Mouse (Mus musculus) testis, adult 2 months (tissue): Measurements from ENCODE around the gene Gpank1.

Experiments used
- CTCF ChIP-seq: fragments of 200-500 bp; IDR thresholded peaks from 2 replicates; pipeline ENCODE4 v1.5.1; 2012; ENCODE audit warnings: low read depth, mild to moderate bottlenecking, inconsistent platforms, low read length, moderate library complexity; ENCODE audit not compliant: control insufficient read depth, insufficient read depth, insufficient replicate concordance
- POLR2A ChIP-seq: fragments of 200-500 bp; IDR thresholded peaks from 2 replicates; pipeline ENCODE4 v1.6.1; 2012; ENCODE audit warnings: low read depth, mild to moderate bottlenecking, inconsistent platforms, low read length, moderate library complexity; ENCODE audit not compliant: control insufficient read depth

GRCm38 (mm10) chr17:35157254-35157653, 36.0 kb downstream of the Gpank1 start:
- TF ChIP-seq POLR2A (no peak), CTCF (no peak)
